Mouse (Mus musculus) heart, postnatal 0 days (tissue): ENCODE measurements around the gene Slc35e3.

Source experiments
- CTCF ChIP-seq: IDR thresholded peaks from 2 replicates; pipeline ENCODE4 v1.5.1; 2016; ENCODE audit warnings: antibody characterized with exemption, control low read depth, low read depth
- EP300 ChIP-seq: IDR thresholded peaks from 2 replicates; pipeline ENCODE4 v1.6.1; 2016; ENCODE audit warnings: antibody characterized with exemption, low read depth

DNA sequence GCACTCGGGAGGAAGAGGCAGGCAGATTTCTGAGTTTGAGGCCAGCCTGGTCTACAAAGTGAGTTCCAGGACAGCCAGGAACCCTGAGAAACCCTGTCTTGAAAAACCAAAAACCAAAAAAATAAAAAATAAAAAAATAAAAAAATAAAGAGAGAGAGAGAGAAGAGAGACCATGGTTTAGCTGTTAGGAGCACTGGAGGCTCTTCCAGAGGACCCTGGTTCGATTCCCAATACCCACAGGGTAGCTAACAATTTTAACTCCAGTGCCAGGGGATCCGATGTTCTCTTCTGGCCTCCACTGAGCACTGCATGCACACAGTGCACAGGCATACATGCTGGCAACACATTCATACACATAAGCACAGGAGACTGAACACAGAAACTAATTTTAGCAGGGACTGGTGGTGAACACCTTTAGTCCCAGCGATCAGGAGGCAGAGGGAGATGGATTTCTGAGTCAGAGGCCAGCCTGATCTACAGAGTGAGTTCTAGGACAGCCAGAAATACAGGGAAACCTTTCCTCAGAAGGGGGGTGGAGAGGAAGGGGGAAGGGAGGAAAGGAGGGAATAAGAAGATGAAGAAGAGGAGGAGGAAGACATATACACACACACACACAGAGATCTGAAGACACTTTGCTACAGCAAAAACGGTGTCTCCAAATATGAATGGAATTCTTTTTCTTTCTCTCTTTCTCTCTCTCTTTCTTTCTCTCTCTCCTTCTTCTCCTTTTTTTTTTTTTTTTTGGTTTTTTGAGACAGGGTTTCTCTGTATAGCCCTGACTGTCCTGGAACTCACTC lies 6.9 kb upstream of the Slc35e3 start:
- no peak for TF ChIP-seq CTCF
- TF ChIP-seq EP300 = no peak
